Comparison of ENCODE assay signal across 18 mouse cellular contexts in the genomic region with DNA sequence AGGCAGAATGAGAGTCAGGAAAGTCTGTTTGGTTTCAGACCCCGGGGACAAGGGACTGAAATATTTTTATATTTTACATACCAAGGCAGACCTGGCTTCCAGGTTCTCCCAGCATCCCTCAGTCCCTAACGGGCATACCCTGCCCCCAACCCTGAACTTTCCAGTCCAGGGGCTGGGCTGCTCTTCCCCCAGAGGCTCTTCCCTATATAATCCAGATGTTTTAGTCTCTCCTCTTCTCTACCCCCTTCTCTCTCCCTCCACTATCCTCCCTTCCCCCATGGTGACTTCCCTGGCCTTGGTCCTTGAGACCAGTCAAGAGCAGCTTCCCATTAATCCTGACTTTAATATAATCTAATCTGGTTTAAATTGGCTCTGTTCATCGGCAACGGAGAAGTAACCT.
DNase-seq lines count a peak whose midpoint lies in the region; ATAC-seq and TF ChIP-seq lines count a peak whose summit lies in the region.
"Had no signal": no experiment of that assay in that cellular context is flagged by ENCODE, and none has a peak within 500 bp of the region (broad histone marks: within the 10 kb centered on the region; RNA-seq: fewer than 3 reads in every experiment).

No protein-coding gene starts in this region.

- H3K4me3 ChIP-seq in heart, adult 2 months, result no peak overlapping the region
- H3K4me3 ChIP-seq in midbrain, embryonic 11.5 days (ENCODE audit: low read depth, low read length), result no peak overlapping the region
- no peak overlapping the region for H3K4me3 ChIP-seq in midbrain, embryonic 15.5 days
- no peak overlapping the region for H3K4me3 ChIP-seq in embryonic facial prominence, embryonic 14.5 days (ENCODE audit: low read depth, low read length)
- no peak overlapping the region for H3K4me3 ChIP-seq in neural tube, embryonic 12.5 days
- H3K4me3 ChIP-seq: heart, embryonic 13.5 days; hindbrain, embryonic 13.5 days; liver, embryonic 15.5 days had no signal

- peaks cover 6% of the 10 kb centered on the region for H3K36me3 ChIP-seq in heart, adult 2 months (ENCODE audit: control insufficient read depth, insufficient read depth, low read length)
- H3K36me3 ChIP-seq in midbrain, embryonic 11.5 days (ENCODE audit: control insufficient read depth, insufficient read depth, low read length), result no peaks in the 10 kb centered on the region
- no peaks in the 10 kb centered on the region for H3K36me3 ChIP-seq in midbrain, embryonic 15.5 days (replicated peaks)
- no peaks in the 10 kb centered on the region for H3K36me3 ChIP-seq in embryonic facial prominence, embryonic 14.5 days (ENCODE audit: control insufficient read depth, insufficient read depth, low read length)
- no peaks in the 10 kb centered on the region for H3K36me3 ChIP-seq in neural tube, embryonic 12.5 days
- H3K36me3 ChIP-seq: G1E; heart, embryonic 13.5 days; hindbrain, embryonic 13.5 days; liver, embryonic 15.5 days had no signal

- H3K9me3 ChIP-seq in midbrain, embryonic 11.5 days (ENCODE audit: control insufficient read depth, low read length), result no peaks in the 10 kb centered on the region
- H3K9me3 ChIP-seq in midbrain, embryonic 15.5 days, result no peaks in the 10 kb centered on the region
- no peaks in the 10 kb centered on the region for H3K9me3 ChIP-seq in embryonic facial prominence, embryonic 14.5 days (ENCODE audit: control insufficient read depth, low read length)
- no peaks in the 10 kb centered on the region for H3K9me3 ChIP-seq in neural tube, embryonic 12.5 days
- H3K9me3 ChIP-seq: heart, embryonic 13.5 days; hindbrain, embryonic 13.5 days; liver, embryonic 15.5 days had no signal

- H3K4me1 ChIP-seq in heart, adult 2 months (ENCODE audit: control insufficient read depth, insufficient read depth, low read length), result peaks cover 12% of the 10 kb centered on the region
- H3K4me1 ChIP-seq in midbrain, embryonic 11.5 days (ENCODE audit: control insufficient read depth, insufficient read depth, low read length), result peaks cover 24% of the 10 kb centered on the region
- H3K4me1 ChIP-seq in midbrain, embryonic 15.5 days, result peaks cover 26% of the 10 kb centered on the region
- peaks cover 26% of the 10 kb centered on the region for H3K4me1 ChIP-seq in embryonic facial prominence, embryonic 14.5 days (ENCODE audit: control insufficient read depth, insufficient read depth, low read length)
- peaks cover 16% of the 10 kb centered on the region for H3K4me1 ChIP-seq in neural tube, embryonic 12.5 days

- no peaks in the 10 kb centered on the region; the same call in 1 of the 2 replicates for H3K79me2 ChIP-seq in heart, adult 2 months (replicated peaks; ENCODE audit: control insufficient read depth, insufficient read depth, low read length)

- TF ChIP-seq CTCF in heart, adult 2 months (IDR thresholded peaks at IDR 0.05), result no peak

- DNase-seq in heart, adult 2 months, result no peak
- DNase-seq in heart, adult 11 months, result no peak
- peak; percentile 85 for DNase-seq in midbrain, embryonic 11.5 days (ENCODE audit: low spot score, missing footprints)
- no peak for DNase-seq in embryonic facial prominence, embryonic 14.5 days (ENCODE audit: low spot score)
- DNase-seq in liver, result no peak
- DNase-seq: cerebellum, adult 11-12 months; cerebellum, postnatal 36 days; kidney, adult 11 months; kidney, postnatal 25 days; thymus, adult 2 months had no signal

- 41% methylated on average over 4 of the region's 4 CpGs for WGBS in heart, adult 2 months
- WGBS in midbrain, embryonic 11.5 days, result 23% methylated on average over 4 of the region's 4 CpGs
- 25% methylated on average over 4 of the region's 4 CpGs for WGBS in midbrain, embryonic 15.5 days
- 9% methylated on average over 4 of the region's 4 CpGs for WGBS in embryonic facial prominence, embryonic 14.5 days
- 27% methylated on average over 4 of the region's 4 CpGs for WGBS in neural tube, embryonic 12.5 days

- ATAC-seq in midbrain, embryonic 11.5 days (ENCODE audit: low FRiP score), result no peak
- no peak for ATAC-seq in midbrain, embryonic 15.5 days (replicated peaks)
- ATAC-seq in embryonic facial prominence, embryonic 14.5 days (ENCODE audit: low read depth), result no peak
- ATAC-seq in neural tube, embryonic 12.5 days (ENCODE audit: low FRiP score, low read depth), result no peak
- no peak for ATAC-seq in monocyte, adult 5-6 weeks (replicated peaks; ENCODE audit: insufficient number of reproducible peaks, low FRiP score, low TSS enrichment, poor library complexity, severe bottlenecking)

- H3K9ac ChIP-seq in heart, adult 2 months (ENCODE audit: low read depth, low read length), result no peak overlapping the region
- H3K9ac ChIP-seq in midbrain, embryonic 11.5 days (ENCODE audit: low read length), result no peak overlapping the region
- no peak overlapping the region for H3K9ac ChIP-seq in midbrain, embryonic 15.5 days
- no peak overlapping the region for H3K9ac ChIP-seq in embryonic facial prominence, embryonic 14.5 days (ENCODE audit: low read depth, low read length)
- H3K9ac ChIP-seq in neural tube, embryonic 12.5 days, result no peak overlapping the region
- H3K9ac ChIP-seq: forebrain, postnatal 0 days; heart, embryonic 13.5 days; hindbrain, embryonic 13.5 days; liver, embryonic 15.5 days had no signal

- intact Hi-C loops in heart, adult 2 months (cut with DNase I), result loop anchor here (5.0 kb wide), 1 partner anchor 82 kb away; no protein-coding TSS in a partner anchor

- no peak overlapping the region for H3K4me2 ChIP-seq in midbrain, embryonic 11.5 days
- no peak overlapping the region for H3K4me2 ChIP-seq in midbrain, embryonic 15.5 days
- H3K4me2 ChIP-seq in embryonic facial prominence, embryonic 14.5 days (ENCODE audit: low read depth, low read length), result peak overlapping the region; percentile 16; the same call in 1 of the 2 replicates
- H3K4me2 ChIP-seq in neural tube, embryonic 12.5 days (replicated peaks), result peak overlapping the region; percentile 38; the same call in 1 of the 2 replicates
- H3K4me2 ChIP-seq: liver, embryonic 15.5 days had no signal

- peak overlapping the region; percentile 38 for H3K27ac ChIP-seq in heart, adult 2 months
- H3K27ac ChIP-seq in midbrain, embryonic 11.5 days (ENCODE audit: low read depth, low read length), result no peak overlapping the region
- H3K27ac ChIP-seq in midbrain, embryonic 15.5 days, result no peak overlapping the region
- peak overlapping the region; percentile 59 for H3K27ac ChIP-seq in embryonic facial prominence, embryonic 14.5 days (replicated peaks; ENCODE audit: low read depth, low read length)
- H3K27ac ChIP-seq in neural tube, embryonic 12.5 days, result no peak overlapping the region
- H3K27ac ChIP-seq: heart, embryonic 13.5 days; liver, embryonic 15.5 days had no signal

- TF ChIP-seq POLR2A in heart, adult 2 months (IDR thresholded peaks at IDR 0.05; ENCODE audit: insufficient read depth, low read depth, low read length), result no peak

- TF ChIP-seq EP300 in heart, adult 2 months (IDR thresholded peaks at IDR 0.05; ENCODE audit: insufficient read depth, low read depth, low read length), result no peak

- H3K27me3 ChIP-seq in heart, adult 2 months (ENCODE audit: control insufficient read depth, insufficient read depth, low read length), result no peaks in the 10 kb centered on the region
- H3K27me3 ChIP-seq in midbrain, embryonic 11.5 days (ENCODE audit: control insufficient read depth, insufficient read depth, low read length), result peaks cover 6% of the 10 kb centered on the region; the same call in 1 of the 2 replicates
- H3K27me3 ChIP-seq in midbrain, embryonic 15.5 days (replicated peaks), result no peaks in the 10 kb centered on the region
- 0 out of 2 replicates have a peak, but pooled peaks cover 4% of the 10 kb centered on the region for H3K27me3 ChIP-seq in embryonic facial prominence, embryonic 14.5 days (replicated peaks; ENCODE audit: control insufficient read depth, insufficient read depth, low read length)
- no peaks in the 10 kb centered on the region for H3K27me3 ChIP-seq in neural tube, embryonic 12.5 days (replicated peaks)
- H3K27me3 ChIP-seq: heart, embryonic 13.5 days; hindbrain, embryonic 13.5 days had no signal

Comparison
In these comparisons a context has a peak if more than half of its experiments do, and no peak if none do; other contexts are left out.
1. H3K27ac ChIP-seq: peak in heart, adult 2 months (single experiment) and embryonic facial prominence, embryonic 14.5 days (single experiment); none in midbrain, embryonic 11.5 days (single experiment), midbrain, embryonic 15.5 days (single experiment) and neural tube, embryonic 12.5 days (single experiment).
2. H3K4me2 ChIP-seq: peak in embryonic facial prominence, embryonic 14.5 days (single experiment) and neural tube, embryonic 12.5 days (single experiment); none in midbrain, embryonic 11.5 days (single experiment) and midbrain, embryonic 15.5 days (single experiment).